Mouse (Mus musculus) CH12.LX (cell line): ENCODE results near the gene Micall2. TPM values are rescaled to one million over a fixed set of nuclear protein-coding genes. Genes with fewer than 3 reads are reported as not detected.
A peak's percentile ranks its signal among the peaks of the same experiment; 100 is the strongest.

Source experiments
- DNase-seq: peaks from one replicate; pipeline ENCODE4 v3.0.0-alpha.2; 2013; ENCODE audit errors: extremely low read depth
- H3K27ac ChIP-seq: 2 replicates; pipeline ENCODE4 v1.5.1; 2012; ENCODE audit warnings: low read depth, mild to moderate bottlenecking, control low read depth, moderate library complexity; ENCODE audit not compliant: insufficient read depth
- H3K27me3 ChIP-seq: replicated peaks from 2 replicates; pipeline ENCODE3; 2012; ENCODE audit warnings: inconsistent platforms
- H3K36me3 ChIP-seq, 2 experiments: replicated peaks in 1 of 2; 2 replicates each; pipeline versions ENCODE3 to v1.6.1; 2012; ENCODE audit warnings: inconsistent platforms in 1 of 2, low read length in 1 of 2, mild to moderate bottlenecking in 1 of 2, mixed read lengths in 1 of 2, moderate library complexity in 1 of 2; ENCODE audit not compliant: control insufficient read depth in 1 of 2, insufficient read depth in 1 of 2
- H3K4me1 ChIP-seq, 2 experiments: 2 replicates each; pipeline ENCODE4 v1.6.1; 2012; ENCODE audit warnings: inconsistent platforms in 1 of 2, moderate library complexity in 1 of 2; ENCODE audit not compliant: insufficient read depth in 2 of 2, control insufficient read depth in 1 of 2
- H3K4me2 ChIP-seq: 2 replicates; pipeline ENCODE4 v1.6.1; 2012; ENCODE audit warnings: low read depth, mild to moderate bottlenecking, control low read depth; ENCODE audit not compliant: poor library complexity, insufficient read depth, severe bottlenecking
- H3K4me3 ChIP-seq, 3 experiments: fragments of 150-350 bp in 1 of 3; sonication (generic) in 1 of 3; replicated peaks in 1 of 3; 2 replicates each; pipeline versions ENCODE3 to v1.5.1; 2011 to 2012; ENCODE audit warnings: low read depth in 2 of 3, low read length in 2 of 3, mild to moderate bottlenecking in 2 of 3, moderate library complexity in 2 of 3, control low read depth in 1 of 3, improper control_type of control experiment in 1 of 3, inconsistent platforms in 1 of 3, mixed read lengths in 1 of 3; ENCODE audit not compliant: poor library complexity in 1 of 3
- H3K79me2 ChIP-seq: replicated peaks from 2 replicates; pipeline ENCODE4 v1.6.1; 2012; ENCODE audit warnings: mild to moderate bottlenecking, moderate library complexity; ENCODE audit not compliant: control insufficient read depth, poor library complexity, insufficient read depth, severe bottlenecking; ENCODE audit errors: extremely low read depth
- H3K9ac ChIP-seq: 2 replicates; pipeline ENCODE4 v1.6.1; 2012; ENCODE audit warnings: low read depth, mild to moderate bottlenecking, control low read depth, moderate library complexity; ENCODE audit not compliant: insufficient read depth
- H3K9me3 ChIP-seq: replicated peaks from 2 replicates; pipeline ENCODE3; 2012; ENCODE audit warnings: low read length, inconsistent platforms, mixed read lengths
- BHLHE40 ChIP-seq: IDR thresholded peaks from 2 replicates; pipeline ENCODE4 v1.6.1; 2011; ENCODE audit warnings: mild to moderate bottlenecking, low read depth, low read length, improper control_type of control experiment
- CHD1 ChIP-seq: IDR thresholded peaks from 2 replicates; pipeline ENCODE4 v1.6.1; 2012; ENCODE audit warnings: low read depth, low read length, improper control_type of control experiment, inconsistent platforms
- CHD2 ChIP-seq: IDR thresholded peaks from 2 replicates; pipeline ENCODE4 v1.6.1; 2011; ENCODE audit warnings: low read length, improper control_type of control experiment
- E2F4 ChIP-seq: IDR thresholded peaks from 2 replicates; pipeline ENCODE4 v1.6.1; 2011; ENCODE audit warnings: low read depth, low read length, improper control_type of control experiment; ENCODE audit not compliant: insufficient replicate concordance
- EP300 ChIP-seq: IDR thresholded peaks from 2 replicates; pipeline ENCODE4 v1.6.1; 2011; ENCODE audit warnings: low read length, improper control_type of control experiment
- GABPA ChIP-seq: IDR thresholded peaks from 2 replicates; pipeline ENCODE4 v1.6.1; 2012; ENCODE audit warnings: low read depth, low read length, improper control_type of control experiment, inconsistent platforms; ENCODE audit not compliant: insufficient replicate concordance
- HCFC1 ChIP-seq: IDR thresholded peaks from 2 replicates; pipeline ENCODE4 v1.6.1; 2012; ENCODE audit warnings: low read depth, mild to moderate bottlenecking, inconsistent platforms, low read length, improper control_type of control experiment
- IRF4 ChIP-seq: IDR thresholded peaks from 2 replicates; pipeline ENCODE4 v1.6.1; 2014; ENCODE audit warnings: low read depth, mild to moderate bottlenecking, inconsistent platforms, low read length, improper control_type of control experiment
- JUN ChIP-seq: IDR thresholded peaks from 2 replicates; pipeline ENCODE4 v1.6.1; 2011; ENCODE audit warnings: low read depth, mild to moderate bottlenecking, low read length, improper control_type of control experiment, moderate library complexity; ENCODE audit not compliant: insufficient read depth
- KAT2A ChIP-seq: IDR thresholded peaks from 2 replicates; pipeline ENCODE4 v1.6.1; 2012; ENCODE audit warnings: low read length, improper control_type of control experiment, inconsistent platforms; ENCODE audit not compliant: insufficient replicate concordance
- MAZ ChIP-seq: IDR thresholded peaks from 2 replicates; pipeline ENCODE4 v1.6.1; 2012; ENCODE audit warnings: low read depth, mild to moderate bottlenecking, inconsistent platforms, low read length, improper control_type of control experiment, moderate library complexity
- MXI1 ChIP-seq: IDR thresholded peaks from 2 replicates; pipeline ENCODE4 v1.6.1; 2011; ENCODE audit warnings: mild to moderate bottlenecking, low read depth, low read length, improper control_type of control experiment
- PAX5 ChIP-seq: IDR thresholded peaks from 2 replicates; pipeline ENCODE4 v1.6.1; 2012; ENCODE audit warnings: low read length, inconsistent platforms, mixed read lengths
- POLR2A ChIP-seq: IDR thresholded peaks from 2 replicates; pipeline ENCODE4 v1.6.1; 2011; ENCODE audit warnings: low read depth, mild to moderate bottlenecking, improper control_type of control experiment, low read length
- POLR2AphosphoS2 ChIP-seq: IDR thresholded peaks from 2 replicates; pipeline ENCODE4 v1.6.1; 2011; ENCODE audit warnings: low read depth, low read length, improper control_type of control experiment
- RAD21 ChIP-seq: IDR thresholded peaks from 2 replicates; pipeline ENCODE4 v1.6.1; 2011; ENCODE audit warnings: low read depth, mild to moderate bottlenecking, low read length, improper control_type of control experiment, moderate library complexity
- SIN3A ChIP-seq: IDR thresholded peaks from 2 replicates; pipeline ENCODE4 v1.6.1; 2012; ENCODE audit warnings: low read length, improper control_type of control experiment, inconsistent platforms
- SMC3 ChIP-seq: IDR thresholded peaks from 2 replicates; pipeline ENCODE4 v1.6.1; 2011; ENCODE audit warnings: low read depth, low read length, improper control_type of control experiment
- TBP ChIP-seq: conservative IDR thresholded peaks from 2 replicates; pipeline ENCODE4 v1.6.1; 2011; ENCODE audit warnings: low read depth, low read length, improper control_type of control experiment
- TCF12 ChIP-seq: IDR thresholded peaks from 2 replicates; pipeline ENCODE4 v1.6.1; 2014; ENCODE audit warnings: low read depth, mild to moderate bottlenecking, inconsistent platforms, low read length, improper control_type of control experiment
- UBTF ChIP-seq: IDR thresholded peaks from 2 replicates; pipeline ENCODE4 v1.6.1; 2012; ENCODE audit warnings: low read depth, mild to moderate bottlenecking, inconsistent platforms, low read length, improper control_type of control experiment, moderate library complexity
- USF2 ChIP-seq: conservative IDR thresholded peaks from 2 replicates; pipeline ENCODE4 v1.6.1; 2011; ENCODE audit warnings: low read depth, low read length, improper control_type of control experiment
- ZC3H11A ChIP-seq: IDR thresholded peaks from 2 replicates; pipeline ENCODE4 v1.6.1; 2012; ENCODE audit warnings: low read depth, mild to moderate bottlenecking, inconsistent platforms, low read length, improper control_type of control experiment
- ZKSCAN1 ChIP-seq: IDR thresholded peaks from 2 replicates; pipeline ENCODE4 v1.6.1; 2012; ENCODE audit warnings: low read depth, inconsistent platforms, low read length, improper control_type of control experiment, borderline replicate concordance
- ZMIZ1 ChIP-seq: IDR thresholded peaks from 2 replicates; pipeline ENCODE4 v1.6.1; 2012; ENCODE audit warnings: low read depth, mild to moderate bottlenecking, inconsistent platforms, low read length, improper control_type of control experiment
- dilution Hi-C: fragments of 300-500 bp; cut with MboI; formaldehyde crosslinking; loops from 2 replicates; pipeline ENCODE4 v1.14.3; 2020; ENCODE audit warnings: low sequenced_read_pairs; ENCODE audit not compliant: extremely low pct_unique_long_range_greater_than_20kb, extremely low pct_ligation_motif_present
- in situ Hi-C: fragments of 300-500 bp; cut with MboI; formaldehyde crosslinking; loops from 3 replicates; pipeline ENCODE4 v1.14.3; 2019; ENCODE audit warnings: low sequenced_read_pairs, low pct_ligation_motif_present, low pct_unique_long_range_greater_than_20kb, mixed read lengths
- polyA plus RNA-seq: library from polyadenylated mRNA; unstranded; fragments of >175 nt; gene quantifications from 2 replicates; pipeline ENCODE4 v1.2.1, GENCODE M21; 2012; ENCODE audit warnings: low read depth; ENCODE audit not compliant: insufficient read length
- total RNA-seq, 2 experiments: library from RNA; depleted of rRNA; stranded (reverse); fragments of 300-350 nt in 1 of 2; fragments of >200 nt in 1 of 2; gene quantifications; 2 replicates each; pipeline ENCODE4 v1.2.3; 2012 to 2014

The Micall2 gene
- total and polyA plus RNA-seq, 3 experiments, result 1.3 to 3.0 (median 1.7) TPM

DNA sequence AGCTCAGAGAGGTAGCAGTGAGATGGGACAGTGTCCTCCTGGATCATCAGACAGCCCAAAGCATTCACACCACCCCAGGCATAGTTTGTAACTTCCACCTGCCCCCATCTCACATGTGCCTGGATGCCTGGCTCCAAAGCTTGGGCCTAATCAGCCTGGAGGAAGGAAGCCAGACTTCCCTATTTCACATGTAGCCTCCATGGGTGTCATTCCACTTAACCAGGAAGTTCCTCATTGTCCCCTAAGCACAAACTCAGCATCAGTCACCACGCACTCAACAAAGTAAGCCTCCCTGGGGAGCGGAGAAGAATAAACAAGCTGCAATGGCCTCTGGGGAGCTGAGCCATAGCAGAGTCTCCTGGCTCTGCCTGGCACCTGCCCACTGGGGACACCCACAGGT is 69.6 kb downstream of the Micall2 start:
- dilution Hi-C loops (no loop called here), in situ Hi-C loops (loop anchor here (5.0 kb wide), 1 partner anchor 134 kb away; no protein-coding TSS in a partner anchor)
- Histone ChIP-seq H3K4me1 (peaks cover 0 to 24% of the 10 kb centered on the region in 2 experiments; a peak in 2 of 4 replicates), H3K79me2 (no peaks in the 10 kb centered on the region), H3K9ac (no peak overlapping the region), H3K9me3 (peaks cover 3% of the 10 kb centered on the region), H3K27ac (no peak overlapping the region), H3K4me2 (no peak overlapping the region), H3K27me3 (peaks cover 43% of the 10 kb centered on the region), H3K36me3 (no peaks in the 10 kb centered on the region), H3K4me3 (no peak overlapping the region)
- TF ChIP-seq SIN3A (no peak), KAT2A (no peak), ZKSCAN1 (no peak), RAD21 (no peak), CHD2 (no peak), POLR2AphosphoS2 (no peak), USF2 (no peak), ZC3H11A (no peak), PAX5 (no peak), CHD1 (no peak), GABPA (no peak), HCFC1 (no peak), ZMIZ1 (no peak), BHLHE40 (no peak), SMC3 (no peak), UBTF (no peak), POLR2A (no peak), MAZ (no peak)
- peak; percentile 16 for DNase-seq

DNA sequence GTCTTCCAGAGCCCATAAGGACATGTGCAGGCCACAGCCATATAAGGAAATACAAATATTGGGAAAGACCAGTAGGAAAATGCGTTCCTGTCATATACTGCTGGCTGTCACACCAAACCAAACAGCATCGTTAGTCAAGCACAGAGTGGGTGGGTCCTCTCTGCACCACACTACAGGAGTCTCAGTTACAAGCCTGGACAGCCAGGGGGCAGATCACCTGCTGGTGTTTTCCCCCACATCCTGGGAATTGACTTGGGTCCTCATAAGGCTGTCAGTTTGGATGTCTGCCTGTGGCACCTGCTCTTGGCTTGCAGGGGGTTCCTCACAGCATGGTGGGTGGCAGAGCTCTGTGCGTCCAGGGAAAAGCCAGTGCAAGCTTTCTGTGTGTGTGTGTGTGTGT is 70.8 kb downstream of the Micall2 start:
- Histone ChIP-seq H3K27me3 (peaks cover 50% of the 10 kb centered on the region), H3K36me3 (no peaks in the 10 kb centered on the region), H3K9ac (no peak overlapping the region), H3K4me2 (no peak overlapping the region), H3K4me3 (no peak overlapping the region), H3K9me3 (peaks cover 3% of the 10 kb centered on the region), H3K27ac (no peak overlapping the region), H3K4me1 (peaks cover 0 to 24% of the 10 kb centered on the region in 2 experiments; a peak in 2 of 4 replicates), H3K79me2 (no peaks in the 10 kb centered on the region)
- dilution Hi-C loops, result no loop called here
- in situ Hi-C loops, result loop anchor here (5.0 kb wide), 1 partner anchor 133 kb away; no protein-coding TSS in a partner anchor
- TF ChIP-seq E2F4, result no peak
- TF ChIP-seq BHLHE40, result no peak
- TF ChIP-seq POLR2A, result no peak
- TF ChIP-seq SMC3, result no peak
- TF ChIP-seq ZC3H11A, result no peak
- no peak for TF ChIP-seq ZKSCAN1
- TF ChIP-seq CHD2, result no peak
- no peak for TF ChIP-seq JUN
- no peak for TF ChIP-seq TCF12
- no peak for TF ChIP-seq HCFC1
- no peak for TF ChIP-seq UBTF
- no peak for TF ChIP-seq IRF4
- TF ChIP-seq MXI1, result no peak
- TF ChIP-seq ZMIZ1, result no peak
- no peak for TF ChIP-seq KAT2A
- no peak for TF ChIP-seq EP300
- no peak for TF ChIP-seq PAX5
- no peak for TF ChIP-seq TBP
- DNase-seq, result no peak
